In genomic region chr4:44233713-44234003, GRCm38 (mm10) we compare ENCODE assay signal across 8 mouse cellular contexts. TPM values are rescaled to one million over a fixed set of nuclear protein-coding genes. Genes with fewer than 3 reads are reported as not detected.
DNase-seq lines count a peak whose midpoint lies in the region; ATAC-seq and TF ChIP-seq lines count a peak whose summit lies in the region.

Rnf38 (minus strand) TSS chr4:44233789.

- H3K4me2 ChIP-seq in limb, embryonic 11.5 days (ENCODE audit: low read depth, severe bottlenecking): peak within 1 kb of the TSS; percentile 75

- TF ChIP-seq CTCF in spleen, adult 2 months (IDR thresholded peaks at IDR 0.05; ENCODE audit: extremely low read depth, insufficient read depth, insufficient read length, insufficient replicate concordance): no peak
- TF ChIP-seq CTCF in embryonic fibroblast, embryonic 13.5 days (IDR thresholded peaks at IDR 0.05; ENCODE audit: borderline replicate concordance, insufficient read depth, low read length): no peak

- DNase-seq in spleen, adult 2 months (ENCODE audit: low read depth in 1 of 2, low spot score in 2 of 2): no peak
- no peak for DNase-seq in spleen, postnatal 36 days (ENCODE audit: low spot score in 2 of 2)
- DNase-seq in heart, postnatal 10 days: no peak
- no peak for DNase-seq in limb, embryonic 11.5 days (ENCODE audit: low spot score)
- DNase-seq in cerebellum, adult 11 months: no peak
- no peak for DNase-seq in right cerebral cortex, adult 2 months (ENCODE audit: low spot score in 2 of 2)

- no peak for ATAC-seq in limb, embryonic 11.5 days (ENCODE audit: insufficient number of reproducible peaks, low FRiP score, low TSS enrichment, low read depth)
- ATAC-seq in neutrophil, adult 5-6 weeks (ENCODE audit: extremely low read depth, insufficient number of reproducible peaks, low FRiP score, poor library complexity, severe bottlenecking): no peak

- H3K4me1 ChIP-seq in spleen, adult 2 months (ENCODE audit: control insufficient read depth, insufficient read depth, insufficient read length): peaks cover 4% of the 10 kb centered on the region; the same call in 1 of the 2 replicates
- peaks cover 10% of the 10 kb centered on the region for H3K4me1 ChIP-seq in embryonic fibroblast, embryonic 13.5 days (ENCODE audit: control insufficient read depth, insufficient read depth, low read length)
- peaks cover 5% of the 10 kb centered on the region; the same call in 1 of the 2 replicates for H3K4me1 ChIP-seq in limb, embryonic 11.5 days (ENCODE audit: control insufficient read depth, insufficient read depth, low read length)

- no peaks in the 10 kb centered on the region for H3K9me3 ChIP-seq in limb, embryonic 11.5 days (ENCODE audit: control insufficient read depth, low read length)

- H3K4me3 ChIP-seq in spleen, adult 2 months (ENCODE audit: extremely low read depth, insufficient read depth, insufficient read length): peak within 1 kb of the TSS; percentile 92
- H3K4me3 ChIP-seq in embryonic fibroblast, embryonic 13.5 days (ENCODE audit: insufficient read depth, low read length): peak within 1 kb of the TSS; percentile 89
- H3K4me3 ChIP-seq in limb, embryonic 11.5 days (ENCODE audit: low read depth, low read length): peak within 1 kb of the TSS; percentile 80

- WGBS in spleen, adult 2 months: 19% methylated on average over 56 of the region's 61 CpGs
- WGBS in limb, embryonic 11.5 days: under 1% methylated on average over 42 of the region's 61 CpGs

- peak within 1 kb of the TSS; percentile 84 for H3K9ac ChIP-seq in limb, embryonic 11.5 days (ENCODE audit: low read length)

- H3K27ac ChIP-seq in spleen, adult 2 months (ENCODE audit: insufficient read depth, low read length): peak within 1 kb of the TSS; percentile 93
- peak within 1 kb of the TSS; percentile 76 for H3K27ac ChIP-seq in embryonic fibroblast, embryonic 13.5 days (ENCODE audit: insufficient read depth, low read length)
- peak within 1 kb of the TSS; percentile 90 for H3K27ac ChIP-seq in limb, embryonic 11.5 days (replicated peaks; ENCODE audit: low read depth, low read length)

- no peak for TF ChIP-seq POLR2A in spleen, adult 2 months (IDR thresholded peaks at IDR 0.05; ENCODE audit: low read depth, low read length)
- no peak for TF ChIP-seq POLR2A in embryonic fibroblast, embryonic 13.5 days (IDR thresholded peaks at IDR 0.05; ENCODE audit: low read depth, low read length)

- intact Hi-C loops in heart, postnatal 10 days (cut with DNase I): loop anchor here (1.0 kb wide), 1 partner anchor 65 kb away; no protein-coding TSS in a partner anchor

- H3K36me3 ChIP-seq in spleen, adult 2 months (ENCODE audit: control insufficient read depth, insufficient read depth, low read length): no peaks in the 10 kb centered on the region
- no peaks in the 10 kb centered on the region for H3K36me3 ChIP-seq in limb, embryonic 11.5 days (ENCODE audit: control insufficient read depth, insufficient read depth, low read length)

- H3K27me3 ChIP-seq in spleen, adult 2 months (ENCODE audit: control insufficient read depth, insufficient read depth, low read length): peaks cover 6% of the 10 kb centered on the region; the same call in 1 of the 2 replicates
- no peaks in the 10 kb centered on the region for H3K27me3 ChIP-seq in limb, embryonic 11.5 days (ENCODE audit: control insufficient read depth, insufficient read depth, low read length)

RNA-seq across cellular contexts. Expression of gene Rnf38, which starts in this region (rescaled TPM):
- 122 and 144 TPM in 2 replicates for polyA plus RNA-seq in spleen, adult 2 months (2012; rRNA removed)
- 54.7 and 57.3 TPM in 2 replicates for polyA plus RNA-seq in embryonic fibroblast, embryonic 13.5 days (2011; ENCODE audit: insufficient read length, low read depth, missing spikeins)
- 10 to 100 TPM; 47.4 to 48.8 TPM for total RNA-seq in heart, postnatal 10 days (2021)
- 36.6 and 39.3 TPM in 2 replicates for polyA plus RNA-seq in limb, embryonic 11.5 days (2014; fragmentation: Nextera tagmentation; extraction: Ambion mirVana)
- total RNA-seq in neutrophil, adult 5-6 weeks (2017): 112 and 118 TPM in 2 replicates
